Mouse (Mus musculus): Measurements from ENCODE around the gene Cyyr1.
"Not testable (repeated sequence)": the region's sequence is repeated elsewhere in the genome, so short reads cannot be mapped to it uniquely, and the experiment has no call there.

Cyyr1 gene

DNA sequence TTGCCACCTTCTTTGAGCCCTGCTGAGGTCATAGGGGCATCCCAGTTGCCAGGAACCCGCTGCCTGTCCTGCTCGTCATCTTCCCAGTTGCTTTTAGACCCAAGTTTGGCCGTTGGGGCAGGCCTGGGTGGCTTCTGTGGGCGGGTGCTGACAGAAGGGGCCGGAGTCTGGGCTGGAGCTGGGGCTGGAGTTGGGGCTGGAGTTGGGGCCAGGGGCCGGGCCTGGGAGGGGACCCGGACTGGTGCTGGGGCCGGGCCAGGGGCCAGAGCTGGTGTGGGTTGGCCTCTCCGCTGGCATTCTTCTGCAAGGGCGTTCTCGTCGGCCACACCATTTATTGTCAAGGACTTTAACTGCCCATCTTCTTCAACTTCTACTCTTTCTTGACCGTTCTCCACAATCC, at the start of gene Cyyr1:
Gene Cyyr1, minus strand, starts transcription at position 101 of the 400 bp plus-strand sequence.
- DNase-seq (ENCODE audit: low read depth, low spot score) = not testable (repeated sequence)

DNA sequence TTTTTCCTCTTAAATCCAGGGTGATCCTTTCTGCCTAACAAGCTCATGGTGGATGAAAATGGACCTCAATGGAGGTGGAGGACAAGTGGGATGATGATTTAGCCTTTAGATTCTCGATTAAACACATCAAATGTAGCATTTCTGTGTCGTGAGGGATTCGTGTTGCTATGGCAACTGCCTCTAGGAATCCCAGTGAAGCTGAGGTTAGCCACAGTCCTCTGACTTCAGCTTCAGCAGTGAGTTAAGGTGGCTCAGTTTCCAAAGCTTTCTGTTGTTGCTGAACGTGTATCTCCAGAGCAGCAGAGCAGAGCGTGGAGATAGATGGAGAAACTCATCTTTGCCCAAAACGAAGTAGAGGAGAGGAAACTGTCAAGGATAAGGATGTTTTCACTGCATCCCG, 35.6 kb upstream of the Cyyr1 start:
- peak; percentile 21 for DNase-seq (ENCODE audit: low read depth, low spot score)

DNA sequence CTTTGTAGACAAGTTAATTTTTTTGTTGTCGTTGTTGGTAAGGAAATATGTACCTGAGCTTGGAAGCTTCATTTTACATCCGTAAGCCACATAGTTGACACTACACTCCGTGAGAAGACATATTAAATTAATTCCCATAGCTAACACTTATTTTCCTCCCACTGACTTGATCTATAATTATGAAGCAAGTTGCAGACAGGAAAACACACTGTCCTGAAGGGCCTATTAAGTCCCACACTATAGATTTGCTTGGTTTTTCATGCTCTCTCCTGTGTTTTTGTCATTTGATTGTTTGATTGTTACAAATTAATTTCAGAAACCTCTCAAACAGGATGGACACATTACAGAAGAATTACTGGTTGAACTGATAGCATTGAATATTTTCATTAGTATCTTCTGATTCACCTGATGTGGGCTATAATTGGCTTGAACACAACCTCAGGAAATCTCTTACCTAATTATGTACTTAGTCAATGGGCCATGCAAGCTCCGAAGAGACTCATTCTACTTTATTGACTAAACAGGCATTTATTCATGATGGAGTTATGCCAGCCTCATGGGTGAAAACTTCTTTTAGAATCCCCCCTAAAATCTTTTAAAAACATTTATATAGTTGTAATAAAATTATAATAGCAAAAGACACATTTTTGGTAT, 34.5 kb upstream of the Cyyr1 start:
- no peak for DNase-seq (ENCODE audit: low read depth, low spot score)

DNA sequence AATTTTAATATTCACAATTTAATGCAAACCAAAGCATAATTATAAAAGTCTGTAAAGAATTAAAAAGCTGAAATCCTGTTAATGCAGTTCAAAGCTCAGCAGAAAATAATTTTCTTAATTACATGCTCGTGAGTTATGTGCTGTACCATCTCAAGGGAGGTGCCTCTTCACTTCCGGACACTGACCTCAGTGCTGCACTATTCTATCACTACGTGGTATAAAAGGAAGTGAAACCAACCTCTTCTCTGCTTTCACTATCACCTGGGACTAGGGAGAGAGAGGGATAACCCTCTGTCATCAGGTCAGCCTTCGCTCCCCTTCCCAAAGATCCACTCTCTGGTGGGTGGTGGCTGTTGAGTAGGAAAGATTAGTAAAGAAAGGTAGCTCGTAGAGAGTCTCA, 13.3 kb upstream of the Cyyr1 start:
- no peak for DNase-seq (ENCODE audit: low read depth, low spot score)

DNA sequence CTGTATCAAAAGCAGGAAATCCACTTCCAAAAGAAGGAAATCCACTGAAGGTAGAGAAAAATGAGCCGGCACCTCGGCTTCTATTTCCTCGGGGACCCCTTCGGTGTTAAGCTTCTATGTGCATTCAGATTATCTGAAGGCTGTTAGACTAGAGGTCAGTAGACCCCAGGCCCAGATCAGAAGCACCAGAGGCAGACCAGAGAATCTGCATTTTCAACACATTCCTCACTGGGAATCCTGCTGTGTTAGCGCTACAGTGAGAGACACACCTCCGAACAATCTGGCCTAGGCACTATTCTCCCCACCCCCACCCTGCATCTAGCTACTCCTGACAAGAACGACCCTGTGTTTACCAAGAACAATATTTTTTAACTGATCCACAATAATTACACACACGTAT, 641 bp upstream of the Cyyr1 start:
- peak; percentile 61 for DNase-seq (ENCODE audit: low read depth, low spot score)

DNA sequence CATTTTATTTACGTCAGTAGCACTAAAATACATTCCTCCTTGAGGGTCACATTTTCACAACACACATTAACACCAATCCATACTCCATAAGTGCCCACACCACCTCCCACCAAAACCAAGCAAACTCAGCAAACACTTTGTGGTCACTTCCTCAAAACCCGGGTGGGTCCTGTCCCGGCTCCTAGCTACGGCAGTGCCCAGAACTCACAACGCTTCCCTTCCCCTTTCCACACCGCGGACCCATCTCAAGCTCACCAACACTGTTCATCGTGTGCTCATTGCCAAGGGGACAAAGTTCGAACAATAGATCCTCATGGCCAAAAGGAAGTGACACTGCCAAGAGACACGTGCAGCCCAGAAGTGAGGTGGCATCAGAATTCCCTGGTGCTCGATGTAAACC, 1.2 kb downstream of the Cyyr1 start:
- DNase-seq (ENCODE audit: low read depth, low spot score) = not testable (repeated sequence)

DNA sequence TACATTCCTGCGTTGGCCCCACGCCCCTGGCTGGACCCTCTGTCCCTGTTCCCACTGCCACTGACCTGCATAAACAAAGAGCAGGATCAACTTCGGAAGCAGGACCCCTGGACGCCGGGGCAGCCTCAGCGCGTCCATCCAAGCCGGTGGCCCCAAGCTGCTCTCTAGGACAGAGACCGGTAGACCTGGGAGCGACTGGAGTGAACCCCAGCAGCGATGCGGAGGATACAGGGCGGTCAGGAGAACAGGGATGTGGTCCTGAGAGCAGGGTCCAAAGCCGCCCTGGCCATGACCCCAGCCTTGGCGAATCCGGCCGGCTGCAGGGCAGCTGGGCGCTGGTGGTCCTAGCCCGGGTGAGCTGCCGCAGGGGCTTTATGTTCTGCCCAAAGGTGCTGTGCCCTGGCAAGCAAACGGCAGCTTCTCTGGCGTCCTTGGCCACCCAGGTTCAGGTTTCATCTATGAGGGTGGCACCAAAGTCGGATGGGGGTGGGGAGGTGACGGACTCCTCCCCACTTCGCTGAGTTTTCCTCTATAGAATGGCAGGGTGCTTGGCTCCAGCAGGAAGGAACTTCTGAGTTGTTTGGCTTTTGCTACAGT, 3.1 kb downstream of the Cyyr1 start:
- DNase-seq (ENCODE audit: low read depth, low spot score) = peak; percentile 37

DNA sequence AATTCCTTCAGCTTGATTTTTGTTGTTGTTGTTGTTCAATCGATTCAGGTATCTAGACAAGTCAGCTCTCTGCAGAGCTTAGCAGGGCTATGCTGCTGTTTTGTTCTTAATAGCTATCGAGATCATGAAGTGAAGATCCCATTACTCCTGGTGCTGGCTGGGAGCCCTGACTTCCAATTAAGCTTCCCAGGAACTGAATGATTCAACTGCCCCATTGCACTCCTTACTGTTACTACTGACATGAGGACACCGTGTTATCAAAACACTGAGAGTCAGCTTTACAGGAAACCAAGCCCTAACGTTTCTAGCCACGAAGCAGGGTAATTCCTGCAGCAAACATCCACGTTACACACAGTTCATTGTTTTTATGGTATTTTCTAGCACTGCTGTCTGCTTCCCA, 6.7 kb downstream of the Cyyr1 start:
- no peak for DNase-seq (ENCODE audit: low read depth, low spot score)

DNA sequence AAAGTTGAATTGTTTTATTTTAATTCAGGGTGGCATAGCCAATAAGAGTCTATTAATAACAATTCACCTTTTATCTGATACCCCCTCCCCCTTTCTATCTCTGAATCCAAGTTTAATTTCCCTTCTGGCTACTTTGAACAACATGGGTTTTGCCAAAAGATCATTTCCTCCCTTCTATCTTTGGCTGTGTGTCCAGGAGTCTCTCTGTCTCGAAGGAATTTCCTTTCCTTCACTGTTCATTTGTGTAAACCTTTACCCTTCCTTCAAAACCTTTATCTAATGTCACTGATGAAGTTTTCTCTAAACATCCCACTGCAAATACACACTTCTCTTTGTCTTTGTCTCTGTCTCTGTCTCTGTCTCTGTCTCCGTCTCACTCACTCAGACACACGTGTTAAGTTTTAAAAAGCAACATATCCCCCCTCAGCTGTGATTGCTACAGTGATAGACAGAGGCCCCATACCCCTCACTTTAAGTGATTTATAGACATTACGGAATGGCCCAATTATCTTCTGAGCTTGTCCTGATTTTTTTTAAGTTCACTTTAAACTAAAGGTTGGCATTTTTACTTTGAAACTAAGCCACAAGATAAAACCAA, 11.4 kb downstream of the Cyyr1 start:
- no peak for DNase-seq (ENCODE audit: low read depth, low spot score)

DNA sequence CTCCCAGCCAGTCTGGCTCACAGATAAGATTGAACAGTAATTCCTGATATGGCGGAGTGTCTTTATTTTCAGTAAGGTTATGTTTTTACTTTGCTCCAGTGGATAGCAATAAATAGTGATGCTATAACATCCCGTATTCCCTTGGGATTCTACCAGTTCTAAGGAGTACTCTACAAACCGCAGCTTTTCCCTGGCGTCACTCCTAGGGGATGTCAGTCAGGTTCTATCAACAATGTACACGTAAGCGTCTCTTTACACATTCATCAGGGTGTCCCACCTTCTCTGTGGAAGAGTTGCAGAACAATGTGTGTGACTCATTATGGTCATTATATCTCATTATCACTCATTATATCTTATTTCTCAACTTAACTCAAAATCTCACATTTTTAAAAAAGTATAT, 12.2 kb downstream of the Cyyr1 start:
- no peak for DNase-seq (ENCODE audit: low read depth, low spot score)

DNA sequence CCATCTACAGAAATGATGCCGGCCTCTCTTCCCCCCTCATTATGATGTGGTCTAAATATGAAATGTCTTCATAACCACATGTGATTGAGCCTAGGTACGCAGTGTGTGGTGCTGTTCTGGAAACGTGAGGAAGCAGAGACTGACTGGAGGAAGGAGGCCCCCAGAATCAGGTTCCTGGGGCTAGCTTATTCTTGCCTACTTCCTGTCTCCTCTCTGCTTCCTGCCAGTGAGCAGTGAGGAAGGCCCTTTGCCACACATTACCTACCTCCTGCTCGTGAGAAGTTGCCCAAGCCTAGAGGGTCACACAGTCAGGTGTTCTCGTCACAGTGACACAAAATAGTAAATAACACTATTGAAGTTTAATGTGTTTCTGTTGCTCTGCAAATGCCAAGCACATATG, 14.8 kb downstream of the Cyyr1 start:
- DNase-seq (ENCODE audit: low read depth, low spot score) = no peak

DNA sequence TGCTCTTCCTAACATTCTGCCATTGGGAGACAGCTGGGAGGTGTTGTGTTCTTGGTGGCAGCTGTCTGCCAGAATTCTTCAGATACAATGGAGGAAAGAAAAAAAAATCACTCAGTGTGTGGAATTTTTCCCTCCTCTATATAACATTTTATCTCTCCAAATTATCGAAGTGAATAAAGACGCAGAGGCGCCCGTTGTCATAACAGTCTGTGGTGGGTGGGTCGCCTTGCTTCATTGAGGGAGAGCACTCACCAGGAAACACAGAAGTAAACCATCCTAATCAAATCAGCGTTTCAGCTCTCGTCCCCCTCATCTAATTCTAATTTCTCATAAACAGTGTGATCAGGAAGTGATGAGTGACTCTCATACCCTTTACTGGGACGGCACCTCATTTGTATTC, 17.1 kb downstream of the Cyyr1 start:
- DNase-seq (ENCODE audit: low read depth, low spot score) = no peak

DNA sequence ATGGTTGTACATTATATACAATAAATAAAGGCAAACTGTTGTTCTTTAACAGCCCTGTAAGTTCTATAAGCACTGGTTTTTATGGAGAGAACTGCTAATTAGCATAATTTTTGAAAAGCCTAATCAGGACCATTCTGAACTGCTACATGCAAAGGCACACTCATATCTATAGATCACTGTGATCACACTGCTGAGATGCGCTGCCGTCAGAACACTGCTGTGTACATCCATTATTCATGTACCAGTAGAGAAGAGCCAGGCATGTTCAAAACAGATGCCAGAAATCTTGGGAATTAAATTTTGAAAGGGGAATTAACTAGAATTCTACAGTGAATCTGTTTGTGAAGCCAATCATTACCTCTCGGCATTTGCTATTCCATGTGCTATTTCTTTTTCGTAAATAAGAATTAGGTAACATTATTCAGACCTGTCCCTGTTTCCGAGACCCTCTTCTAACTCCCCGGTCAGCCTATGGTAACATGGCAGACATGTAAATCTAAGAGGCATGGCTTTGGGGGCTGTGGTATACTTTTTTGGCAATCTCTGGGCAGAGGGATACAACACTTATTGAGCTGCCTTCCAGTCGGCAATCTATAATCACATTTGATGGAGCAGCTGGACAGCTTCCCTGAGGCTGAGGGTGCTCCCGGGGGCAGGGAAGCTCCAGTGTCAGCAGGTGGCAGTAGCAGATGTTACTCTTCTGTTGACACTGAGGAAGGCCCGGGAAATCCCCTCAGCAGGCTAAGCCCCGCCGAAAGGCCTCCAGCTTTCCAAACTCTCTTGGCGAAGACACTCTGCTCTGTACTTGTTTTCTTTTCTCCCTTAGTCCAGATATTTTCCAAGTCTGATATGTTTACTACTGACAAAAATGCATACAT, 25.2 kb downstream of the Cyyr1 start:
- DNase-seq (ENCODE audit: low read depth, low spot score) = peak; percentile 10

DNA sequence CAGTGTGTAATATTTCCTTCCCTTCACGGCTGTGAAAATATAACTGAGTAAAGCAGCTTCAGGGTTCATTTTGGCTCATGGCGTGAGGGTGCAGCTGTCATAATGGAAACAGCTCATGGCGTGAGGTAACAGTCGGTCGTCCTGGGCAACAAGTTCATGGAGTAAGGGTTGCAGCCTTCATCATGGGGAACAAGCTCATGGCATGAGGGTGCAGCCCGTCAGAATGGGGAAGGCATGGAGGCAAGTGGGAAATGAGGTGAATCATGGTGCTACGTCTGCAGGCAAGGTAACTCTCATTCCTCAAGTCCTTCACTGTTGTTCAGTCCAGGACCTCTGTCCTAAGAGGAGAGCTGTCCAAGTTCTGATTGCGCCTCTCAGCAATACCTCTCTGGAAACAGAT, 28.6 kb downstream of the Cyyr1 start:
- no peak for DNase-seq (ENCODE audit: low read depth, low spot score)

DNA sequence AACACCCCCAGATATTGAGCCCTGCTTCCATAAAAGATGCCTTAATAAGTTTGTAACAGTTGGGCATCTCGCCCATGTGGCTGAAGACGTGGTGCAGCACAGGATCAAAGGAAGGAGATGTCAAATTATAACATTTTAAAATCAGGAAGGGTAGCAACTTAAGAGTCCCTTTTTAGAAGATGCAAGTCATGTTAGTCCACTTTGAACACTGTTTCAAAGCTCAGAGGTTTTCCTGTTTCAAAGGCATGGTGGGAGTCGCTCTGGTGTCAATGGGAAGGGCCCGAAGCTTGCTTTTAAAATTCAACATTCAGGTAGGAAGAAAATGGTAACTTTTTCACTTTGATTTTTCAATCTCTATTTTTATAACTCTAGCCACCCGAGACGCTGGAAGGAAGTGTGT, 45.9 kb downstream of the Cyyr1 start:
- DNase-seq (ENCODE audit: low read depth, low spot score) = no peak

DNA sequence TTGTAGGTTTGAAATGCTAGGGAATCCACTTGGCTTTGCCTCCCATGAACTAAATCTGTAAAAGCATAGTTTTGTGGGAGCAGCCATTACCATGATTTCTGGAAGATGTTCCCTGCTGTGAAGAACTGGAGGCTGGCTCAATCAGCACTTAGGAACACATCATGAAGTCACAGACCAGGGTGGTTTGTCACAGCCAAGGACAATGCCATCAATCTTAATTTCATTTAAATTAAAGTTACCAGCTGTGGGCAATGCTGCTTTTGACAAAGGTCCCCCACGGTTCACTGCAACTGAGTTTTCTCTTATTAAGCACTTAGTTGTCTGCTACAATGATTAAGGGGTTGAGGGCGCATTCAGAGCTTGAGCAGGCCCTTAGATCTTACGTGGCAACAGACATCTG, 48.1 kb downstream of the Cyyr1 start:
- DNase-seq (ENCODE audit: low read depth, low spot score) = no peak

DNA sequence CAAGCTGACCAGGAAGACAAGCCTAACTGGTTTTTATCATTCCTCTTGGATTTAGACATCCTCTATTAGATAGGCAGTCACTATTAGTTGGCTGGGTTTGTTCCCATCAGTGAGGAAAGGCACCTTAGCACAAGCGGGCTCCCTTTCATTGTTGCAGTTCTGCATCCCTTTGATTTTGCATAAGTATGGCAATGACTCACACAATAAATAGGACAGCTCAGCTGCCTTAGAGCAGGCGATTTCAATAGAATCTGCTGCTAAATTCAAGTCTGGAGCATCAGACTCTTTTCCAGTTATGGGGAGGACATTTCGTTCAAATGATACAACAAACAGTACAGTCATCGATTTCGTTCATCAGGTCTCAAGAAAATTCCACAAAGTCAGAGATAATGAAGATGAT, 49.8 kb downstream of the Cyyr1 start:
- DNase-seq (ENCODE audit: low read depth, low spot score) = no peak

DNA sequence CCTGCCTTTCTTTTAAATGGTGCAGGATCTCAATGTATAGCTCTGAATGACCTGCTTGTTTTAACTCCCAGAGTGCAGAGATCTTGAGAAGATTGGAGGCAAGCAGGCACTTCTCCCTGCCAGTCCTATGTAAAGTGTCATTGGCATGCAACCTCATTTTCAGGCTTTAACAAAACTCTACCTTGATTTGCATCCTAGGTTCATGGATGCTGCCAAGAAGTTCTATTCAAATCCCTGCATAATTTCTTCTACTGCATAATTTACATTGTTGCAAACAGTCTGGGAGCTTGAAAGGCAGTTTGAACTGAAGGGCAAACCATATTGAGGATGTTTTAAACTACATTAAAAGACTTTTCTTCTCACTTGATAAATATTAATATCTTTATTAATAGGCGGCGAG, 57.4 kb downstream of the Cyyr1 start:
- DNase-seq (ENCODE audit: low read depth, low spot score) = no peak

DNA sequence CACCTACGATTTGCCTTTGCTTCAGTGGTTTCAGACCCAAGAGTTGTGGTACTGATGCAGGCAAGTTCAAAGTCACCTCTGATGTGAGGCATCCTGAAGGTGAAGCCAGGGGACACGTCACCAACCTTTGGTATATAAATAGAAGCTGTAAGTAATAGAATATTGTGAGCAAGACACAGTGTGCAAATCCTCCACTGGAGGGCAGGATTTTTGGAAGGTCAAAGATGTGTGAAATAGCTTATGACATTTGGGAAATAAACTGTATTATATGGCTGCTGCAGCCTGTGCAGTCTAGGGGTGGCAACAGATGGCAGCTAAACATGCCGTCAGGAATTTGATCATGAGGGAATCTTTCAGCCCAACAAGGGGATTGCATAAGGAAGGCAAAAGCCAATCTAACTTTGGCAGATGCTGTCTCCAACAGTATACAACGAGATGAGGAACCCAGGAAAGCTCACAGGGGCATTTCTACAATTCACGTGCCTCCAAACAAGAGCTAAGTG, 65.0 kb downstream of the Cyyr1 start:
- no peak for DNase-seq (ENCODE audit: low read depth, low spot score)

DNA sequence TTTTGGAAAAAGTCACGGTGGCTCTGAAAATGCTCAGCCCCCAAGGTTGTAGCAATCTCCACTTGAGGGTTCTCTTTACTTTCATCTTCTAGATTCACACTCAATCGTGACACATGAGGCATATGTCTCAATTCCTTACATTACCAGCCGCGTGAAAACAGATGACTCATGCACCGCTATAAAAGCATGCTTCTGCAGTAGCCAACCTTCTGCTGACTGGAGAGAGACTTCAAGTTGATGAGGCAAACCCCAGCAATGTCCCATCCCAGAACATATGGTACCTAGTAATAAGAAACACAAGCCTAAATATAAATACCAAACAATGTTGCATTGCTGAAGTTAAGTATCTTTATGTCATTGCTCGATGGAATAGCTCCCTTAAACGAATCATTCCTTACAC, 65.9 kb downstream of the Cyyr1 start:
- no peak for DNase-seq (ENCODE audit: low read depth, low spot score)

DNA sequence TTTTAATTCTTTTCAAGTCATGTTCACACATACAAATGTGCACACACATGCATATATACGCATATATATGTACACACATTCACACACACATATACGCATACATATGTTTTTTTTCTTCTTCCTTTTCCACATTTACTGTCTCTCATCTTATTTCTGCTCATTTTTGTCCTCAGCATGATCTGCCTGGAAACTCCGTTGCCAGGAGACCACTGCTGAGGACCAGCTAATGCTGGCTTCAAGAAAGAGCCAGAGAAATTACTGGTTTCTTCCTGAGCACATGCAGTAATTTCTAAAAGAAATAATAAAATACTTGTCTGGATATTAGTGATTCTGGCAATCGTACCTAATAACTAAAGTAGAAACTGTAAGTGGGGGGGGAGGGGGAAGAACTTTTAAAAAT, 68.6 kb downstream of the Cyyr1 start:
- DNase-seq (ENCODE audit: low read depth, low spot score) = no peak

DNA sequence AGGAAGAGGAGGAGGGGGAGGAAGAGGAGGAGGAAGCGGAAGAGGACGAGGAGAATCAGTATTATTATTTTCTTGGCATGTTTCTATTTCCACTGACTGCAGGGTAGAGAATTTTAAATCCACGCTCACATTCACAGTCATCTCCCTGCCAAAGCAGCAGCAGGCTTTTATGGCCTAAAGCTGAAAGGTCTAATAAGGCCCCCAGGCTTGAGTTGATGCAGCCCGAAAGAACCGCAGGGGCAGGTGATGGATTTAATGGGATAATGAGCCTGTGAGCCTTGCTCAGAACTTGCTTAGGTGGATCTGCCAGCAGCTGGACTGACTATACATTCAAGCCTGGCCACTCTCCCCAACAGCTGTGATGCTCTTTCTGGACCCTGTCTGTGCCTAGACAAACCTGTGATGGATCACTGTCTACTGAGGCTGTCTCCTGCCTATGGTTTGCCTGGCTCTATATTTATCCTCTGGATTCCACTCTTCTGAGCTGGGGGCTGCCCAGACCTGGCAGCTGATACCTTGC, 78.6 kb downstream of the Cyyr1 start:
- no peak for DNase-seq (ENCODE audit: low read depth, low spot score)

Data from R1 (cell line).